24 mouse cellular contexts compared by ENCODE assay signal in genomic region chr8:75081364-75082040, GRCm38 (mm10). TPM values are rescaled to one million over a fixed set of nuclear protein-coding genes. Genes with fewer than 3 reads are reported as not detected.
DNase-seq lines count a peak whose midpoint lies in the region; ATAC-seq and TF ChIP-seq lines count a peak whose summit lies in the region.
"Had no signal": no experiment of that assay in that cellular context is flagged by ENCODE, and none has a peak within 500 bp of the region (broad histone marks: within the 10 kb centered on the region; RNA-seq: fewer than 3 reads in every experiment).

No protein-coding gene starts in this region.

- TF ChIP-seq CTCF in bone marrow macrophage, adult 2 months (IDR thresholded peaks at IDR 0.05; ENCODE audit: low read depth, low read length), result no peak
- no peak for TF ChIP-seq CTCF in lung, postnatal 0 days (IDR thresholded peaks at IDR 0.05)

- H3K27ac ChIP-seq in liver, embryonic 16.5 days (ENCODE audit: low read length), result peak overlapping the region; percentile 43; the same call in 1 of the 2 replicates
- peak overlapping the region; percentile 19 for H3K27ac ChIP-seq in bone marrow macrophage, adult 2 months (ENCODE audit: insufficient read depth, low read depth, low read length)
- H3K27ac ChIP-seq in macrophage, result peak overlapping the region; percentile 38
- no peak overlapping the region for H3K27ac ChIP-seq in lung, postnatal 0 days (ENCODE audit: low read length)
- H3K27ac ChIP-seq: embryonic facial prominence, embryonic 15.5 days; hindbrain, embryonic 10.5 days; hindbrain, postnatal 0 days; midbrain, embryonic 13.5 days had no signal

- TF ChIP-seq EP300 in lung, postnatal 0 days (IDR thresholded peaks at IDR 0.05), result no peak

- no peak overlapping the region for H3K4me2 ChIP-seq in liver, embryonic 16.5 days (ENCODE audit: low read depth, low read length)
- no peak overlapping the region for H3K4me2 ChIP-seq in lung, postnatal 0 days (replicated peaks; ENCODE audit: low read depth, low read length)
- H3K4me2 ChIP-seq: embryonic facial prominence, embryonic 15.5 days; heart, embryonic 11.5 days; lung, embryonic 14.5 days; midbrain, embryonic 13.5 days had no signal

- no peaks in the 10 kb centered on the region for H3K79me2 ChIP-seq in macrophage (ENCODE audit: inconsistent target)

- H3K4me1 ChIP-seq in liver, embryonic 16.5 days (ENCODE audit: control insufficient read depth, low read depth, low read length), result peaks cover 28% of the 10 kb centered on the region
- peaks cover 45% of the 10 kb centered on the region for H3K4me1 ChIP-seq in bone marrow macrophage, adult 2 months (ENCODE audit: control insufficient read depth, insufficient read depth, low read length)
- 0 out of 2 replicates have a peak, but pooled peaks cover 4% of the 10 kb centered on the region for H3K4me1 ChIP-seq in lung, postnatal 0 days (ENCODE audit: insufficient read depth, low read depth, low read length)
- H3K4me1 ChIP-seq: embryonic facial prominence, embryonic 15.5 days had no signal

- no peak overlapping the region for H3K4me3 ChIP-seq in liver, embryonic 16.5 days (ENCODE audit: low read depth, low read length)
- H3K4me3 ChIP-seq in bone marrow macrophage, adult 2 months (ENCODE audit: insufficient read depth, low read length), result no peak overlapping the region
- H3K4me3 ChIP-seq in macrophage (ENCODE audit: inconsistent target), result no peak overlapping the region
- H3K4me3 ChIP-seq in lung, postnatal 0 days (ENCODE audit: low read depth, low read length), result no peak overlapping the region
- H3K4me3 ChIP-seq: embryonic facial prominence, embryonic 15.5 days; hindbrain, embryonic 10.5 days; midbrain, embryonic 13.5 days had no signal

- no peak for ATAC-seq in liver, embryonic 16.5 days (ENCODE audit: low read depth)
- ATAC-seq in lung, postnatal 0 days, result no peak
- ATAC-seq: forebrain, postnatal 0 days; hindbrain, postnatal 0 days; intestine, postnatal 0 days; midbrain, embryonic 13.5 days had no signal

- TF ChIP-seq POLR2A in bone marrow macrophage, adult 2 months (IDR thresholded peaks at IDR 0.05; ENCODE audit: borderline replicate concordance, low read depth, low read length), result no peak

- no peaks in the 10 kb centered on the region for H3K27me3 ChIP-seq in liver, embryonic 16.5 days (ENCODE audit: control insufficient read depth, insufficient read depth, low read depth, low read length)
- no peaks in the 10 kb centered on the region for H3K27me3 ChIP-seq in splenic B cell, adult 2 months (ENCODE audit: control insufficient read depth, insufficient read depth, low read length, poor library complexity, severe bottlenecking)
- H3K27me3 ChIP-seq in lung, postnatal 0 days (replicated peaks; ENCODE audit: insufficient read depth, low read length), result no peaks in the 10 kb centered on the region
- H3K27me3 ChIP-seq: embryonic facial prominence, embryonic 15.5 days had no signal

- 55% methylated on average over 9 of the region's 9 CpGs for WGBS in liver, embryonic 16.5 days (ENCODE audit: insufficient replicate concordance)
- 57% methylated on average over 9 of the region's 9 CpGs for WGBS in macrophage (ENCODE audit: missing documents)
- WGBS in lung, postnatal 0 days, result 69% methylated on average over 9 of the region's 9 CpGs

- H3K36me3 ChIP-seq in liver, embryonic 16.5 days (ENCODE audit: control insufficient read depth, insufficient read depth), result no peaks in the 10 kb centered on the region
- H3K36me3 ChIP-seq in macrophage (ENCODE audit: inconsistent target), result no peaks in the 10 kb centered on the region
- no peaks in the 10 kb centered on the region for H3K36me3 ChIP-seq in splenic B cell, adult 2 months (ENCODE audit: control insufficient read depth, insufficient read depth, low read length, poor library complexity, severe bottlenecking)
- no peaks in the 10 kb centered on the region for H3K36me3 ChIP-seq in lung, postnatal 0 days (ENCODE audit: insufficient read depth, low read length)
- H3K36me3 ChIP-seq: embryonic facial prominence, embryonic 15.5 days; hindbrain, embryonic 10.5 days; midbrain, embryonic 13.5 days had no signal

- DNase-seq in liver, result no peak
- peak; percentile 37 for DNase-seq in splenic B cell, adult 2 months (ENCODE audit: low read depth, low spot score)
- DNase-seq in gastrocnemius, adult 18-20 months (ENCODE audit: low spot score), result no peak
- DNase-seq in lung, postnatal 0 days (ENCODE audit: low spot score), result no peak
- no peak for DNase-seq in ovary, postnatal 36 days (ENCODE audit: low spot score)
- DNase-seq: adrenal gland, postnatal 10 days; cerebellum, adult 8-10 months; cerebellum, postnatal 36 days; forebrain, postnatal 0 days; kidney, postnatal 36 days; lung, embryonic 14.5 days; lung, postnatal 4 days; retina, postnatal 1 day; thymus, adult 18-20 months; thymus, postnatal 36 days had no signal

- H3K9me3 ChIP-seq in liver, embryonic 16.5 days (replicated peaks; ENCODE audit: control insufficient read depth, low read length), result no peaks in the 10 kb centered on the region
- H3K9me3 ChIP-seq in lung, postnatal 0 days (ENCODE audit: low read length), result no peaks in the 10 kb centered on the region
- H3K9me3 ChIP-seq: embryonic facial prominence, embryonic 15.5 days; hindbrain, embryonic 10.5 days; midbrain, embryonic 13.5 days had no signal

- H3K9ac ChIP-seq in liver, embryonic 16.5 days (ENCODE audit: low read depth, low read length), result no peak overlapping the region
- no peak overlapping the region for H3K9ac ChIP-seq in lung, postnatal 0 days (replicated peaks; ENCODE audit: low read depth)
- H3K9ac ChIP-seq: embryonic facial prominence, embryonic 15.5 days; forebrain, postnatal 0 days; lung, embryonic 14.5 days; midbrain, embryonic 13.5 days had no signal

RNA-seq across cellular contexts. Expression of gene Hmox1, which starts 11.9 kb away (rescaled TPM):
- 158 and 159 TPM in 2 replicates for polyA plus RNA-seq in liver, embryonic 16.5 days (2015; fragmentation: Nextera tagmentation; extraction: Ambion mirVana)
- 346 and 386 TPM in 2 replicates for polyA plus RNA-seq in bone marrow macrophage, adult 2 months (2012; ENCODE audit: insufficient read depth, insufficient read length, missing spikeins)
- total RNA-seq in macrophage (2018; cell fraction: chromatin; rRNA removed), result 100 to 1,000 TPM in 1 of 26 experiments, 10 to 100 TPM in 23, 1 to 10 TPM in 2; 7.0 to 111 (median 46.5) TPM
- total RNA-seq in macrophage (2018; cell fraction: cytosol; rRNA removed), result 100 to 1,000 TPM; 239 to 513 (median 404) TPM
- 100 to 1,000 TPM in 19 of 26 experiments, 10 to 100 TPM in 7; 26.8 to 387 (median 119) TPM for total RNA-seq in macrophage (2018; cell fraction: nucleus; rRNA removed)
- polyA plus RNA-seq in macrophage (2018), result 364 to 915 TPM (median 701 TPM) in 3 replicates
- total RNA-seq in gastrocnemius, adult 18-20 months (2021), result 1 to 10 TPM; 5.0 to 5.3 TPM
- polyA plus RNA-seq in lung, postnatal 0 days (2015; fragmentation: Nextera tagmentation; extraction: Ambion mirVana), result 33.6 and 38.7 TPM in 2 replicates

RNA-seq across cellular contexts. Expression of gene Mcm5, which starts 27.9 kb away (rescaled TPM):
- polyA plus RNA-seq in liver, embryonic 16.5 days (2015; fragmentation: Nextera tagmentation; extraction: Ambion mirVana), result 130 and 137 TPM in 2 replicates
- polyA plus RNA-seq in bone marrow macrophage, adult 2 months (2012; ENCODE audit: insufficient read depth, insufficient read length, missing spikeins), result 27.5 and 28.1 TPM in 2 replicates
- total RNA-seq in macrophage (2018; cell fraction: chromatin; rRNA removed), result 10 to 100 TPM in 14 of 26 experiments, 1 to 10 TPM in 12; 1.2 to 28.6 (median 10.2) TPM
- 10 to 100 TPM in 13 of 26 experiments, 1 to 10 TPM in 13; 5.5 to 19.6 (median 10.1) TPM for total RNA-seq in macrophage (2018; cell fraction: cytosol; rRNA removed)
- total RNA-seq in macrophage (2018; cell fraction: nucleus; rRNA removed), result 10 to 100 TPM in 10 of 26 experiments, 1 to 10 TPM in 16; 2.0 to 96.2 (median 8.9) TPM
- polyA plus RNA-seq in macrophage (2018), result 3.7 to 96.0 TPM (median 25.7 TPM) in 3 replicates
- total RNA-seq in gastrocnemius, adult 18-20 months (2021), result under 1 TPM; 0.66 to 0.87 TPM
- polyA plus RNA-seq in lung, postnatal 0 days (2015; fragmentation: Nextera tagmentation; extraction: Ambion mirVana), result 14.6 and 14.9 TPM in 2 replicates

RNA-seq across cellular contexts. Expression of gene Tom1, which starts 48.0 kb away (rescaled TPM):
- polyA plus RNA-seq in liver, embryonic 16.5 days (2015; fragmentation: Nextera tagmentation; extraction: Ambion mirVana), result 14.0 and 14.4 TPM in 2 replicates
- 43.3 and 44.6 TPM in 2 replicates for polyA plus RNA-seq in bone marrow macrophage, adult 2 months (2012; ENCODE audit: insufficient read depth, insufficient read length, missing spikeins)
- 10 to 100 TPM; 16.2 to 96.7 (median 44.4) TPM for total RNA-seq in macrophage (2018; cell fraction: chromatin; rRNA removed)
- total RNA-seq in macrophage (2018; cell fraction: cytosol; rRNA removed), result 10 to 100 TPM; 46.0 to 91.8 (median 68.1) TPM
- total RNA-seq in macrophage (2018; cell fraction: nucleus; rRNA removed), result 100 to 1,000 TPM in 1 of 26 experiments, 10 to 100 TPM in 25; 33.0 to 102 (median 52.5) TPM
- polyA plus RNA-seq in macrophage (2018), result 56.0 to 178 TPM (median 76.1 TPM) in 3 replicates
- 10 to 100 TPM; 54.0 to 58.4 TPM for total RNA-seq in gastrocnemius, adult 18-20 months (2021)
- polyA plus RNA-seq in lung, postnatal 0 days (2015; fragmentation: Nextera tagmentation; extraction: Ambion mirVana), result 29.7 and 34.3 TPM in 2 replicates
